Mouse (Mus musculus) testis, adult 2 months (tissue): ENCODE results near the gene Camta2.

Source experiments
- CTCF ChIP-seq: fragments of 200-500 bp; IDR thresholded peaks from 2 replicates; pipeline ENCODE4 v1.5.1; 2012; ENCODE audit warnings: low read depth, mild to moderate bottlenecking, inconsistent platforms, low read length, moderate library complexity; ENCODE audit not compliant: control insufficient read depth, insufficient read depth, insufficient replicate concordance
- POLR2A ChIP-seq: fragments of 200-500 bp; IDR thresholded peaks from 2 replicates; pipeline ENCODE4 v1.6.1; 2012; ENCODE audit warnings: low read depth, mild to moderate bottlenecking, inconsistent platforms, low read length, moderate library complexity; ENCODE audit not compliant: control insufficient read depth

GRCm38 (mm10) chr11:70679894-70680293 is 8.0 kb downstream of the Camta2 start:
- no peak for TF ChIP-seq CTCF
- TF ChIP-seq POLR2A = no peak
